Mouse (Mus musculus): ENCODE measurements at regions not wholly inside any gene's neighbourhood (a gene's known extent, or its start where the extent isn't known, plus 50 kb on each side); places are given as distances from the start of the nearest gene placed in this dataset.

DNA sequence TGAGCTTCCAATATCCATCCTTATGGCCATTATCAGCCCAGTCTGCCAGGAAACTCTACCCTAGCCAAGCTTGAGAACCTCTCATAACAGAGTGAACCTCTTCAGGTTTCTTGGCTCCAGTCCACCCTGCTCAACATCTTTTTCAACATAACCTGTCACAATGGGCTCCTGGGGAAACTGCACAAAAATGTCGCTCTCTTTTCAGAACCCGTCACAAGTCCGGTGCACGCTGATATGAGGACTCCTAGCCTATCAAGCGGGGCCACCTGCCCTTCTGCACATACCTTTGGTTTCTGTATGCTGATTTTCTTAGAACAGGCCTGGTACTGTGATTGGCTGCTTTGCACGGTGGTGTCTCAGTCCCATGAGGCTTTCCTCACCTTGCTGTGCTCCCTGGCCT is 216.9 kb downstream of the Pik3r1 start:
- TF ChIP-seq CTCF (IDR thresholded peaks at IDR 0.05; ENCODE audit: low read depth, low read length) = no peak
- no peak for TF ChIP-seq POLR2A (IDR thresholded peaks at IDR 0.05; ENCODE audit: borderline replicate concordance, low read depth, low read length)

Data from bone marrow macrophage, adult 2 months (primary cell).